Mouse (Mus musculus) small intestine, adult 10 weeks (tissue): ENCODE results near the gene Rad1. TPM values are rescaled to one million over a fixed set of nuclear protein-coding genes. Genes with fewer than 3 reads are reported as not detected.

Experiments used
- polyA plus RNA-seq: library from polyadenylated mRNA; stranded (reverse); fragments of 350-450 nt; fragmentation: Illumina TruSeq; extraction: RNeasy Lipid Tissue Mini Kit (QIAGEN cat#74804); gene quantifications from one replicate; pipeline ENCODE4 v1.2.3, GENCODE M21; 2014; ENCODE audit warnings: low replicate concordance

Gene Rad1
- polyA plus RNA-seq, result 11.2 TPM

GRCm38 (mm10) chr15:10485484-10486364 is at the start of gene Rad1, which contains the start of gene Brix1:
Gene Rad1, plus strand, starts transcription at chr15:10486018.
Gene Brix1, minus strand, starts transcription at chr15:10485947.

DNA sequence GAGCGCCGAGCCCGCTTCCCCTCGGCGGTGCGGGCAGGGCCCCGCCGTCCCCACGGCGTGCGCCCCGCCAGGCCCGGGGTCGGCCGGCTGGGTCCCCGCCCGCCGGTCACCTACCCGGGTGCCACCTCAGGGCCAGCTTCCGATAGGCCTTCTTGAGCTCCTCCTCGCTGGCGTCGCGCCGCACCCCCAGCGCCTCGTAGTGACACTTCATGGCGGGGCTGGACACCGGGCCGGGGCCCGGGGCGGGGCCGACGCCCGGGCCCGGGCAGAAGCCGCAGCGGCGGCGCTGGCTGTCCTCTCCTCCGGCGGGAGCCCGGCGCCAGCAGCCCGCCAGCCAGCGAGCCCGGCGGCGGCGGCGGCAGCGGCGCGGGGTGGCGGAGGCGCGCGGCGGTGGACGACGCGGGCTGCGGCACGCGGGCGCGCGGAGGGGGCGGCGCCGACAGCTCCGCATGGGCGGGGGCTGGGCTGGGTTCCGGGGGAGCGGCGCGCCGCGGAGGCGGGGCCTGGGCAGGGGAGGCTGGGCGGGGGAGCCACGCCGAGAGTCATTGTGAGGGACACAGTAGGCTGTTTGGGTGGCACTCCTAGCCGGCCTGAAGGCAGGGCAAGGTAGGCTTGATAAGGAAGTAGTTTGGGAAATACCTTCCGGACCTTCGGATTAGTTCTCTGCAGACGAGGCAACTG is 15.5 kb upstream of the Rad1 start, which contains the start of gene Dnajc21:
Gene Dnajc21, minus strand, starts transcription at position 366 of the 681 bp plus-strand sequence.

Other genes with a start within 250 kb of the Rad1 start
- gene Gm21973, start 160.6 kb upstream of the Rad1 start, polyA plus RNA-seq, result not detected
- gene Agxt2, start 127.5 kb upstream of the Rad1 start, polyA plus RNA-seq, result 1.9 TPM
- 77.9 TPM for gene Dnajc21, start 15.5 kb upstream of the Rad1 start, polyA plus RNA-seq
- gene Brix1, start 71 bp upstream of the Rad1 start, polyA plus RNA-seq, result 127 TPM
- not detected for gene Ttc23l, start 72.7 kb downstream of the Rad1 start, polyA plus RNA-seq
- gene Rai14, start 228.6 kb downstream of the Rad1 start, polyA plus RNA-seq, result 12.9 TPM